Mouse (Mus musculus): ENCODE measurements around the gene G2e3.

The G2e3 gene

DNA sequence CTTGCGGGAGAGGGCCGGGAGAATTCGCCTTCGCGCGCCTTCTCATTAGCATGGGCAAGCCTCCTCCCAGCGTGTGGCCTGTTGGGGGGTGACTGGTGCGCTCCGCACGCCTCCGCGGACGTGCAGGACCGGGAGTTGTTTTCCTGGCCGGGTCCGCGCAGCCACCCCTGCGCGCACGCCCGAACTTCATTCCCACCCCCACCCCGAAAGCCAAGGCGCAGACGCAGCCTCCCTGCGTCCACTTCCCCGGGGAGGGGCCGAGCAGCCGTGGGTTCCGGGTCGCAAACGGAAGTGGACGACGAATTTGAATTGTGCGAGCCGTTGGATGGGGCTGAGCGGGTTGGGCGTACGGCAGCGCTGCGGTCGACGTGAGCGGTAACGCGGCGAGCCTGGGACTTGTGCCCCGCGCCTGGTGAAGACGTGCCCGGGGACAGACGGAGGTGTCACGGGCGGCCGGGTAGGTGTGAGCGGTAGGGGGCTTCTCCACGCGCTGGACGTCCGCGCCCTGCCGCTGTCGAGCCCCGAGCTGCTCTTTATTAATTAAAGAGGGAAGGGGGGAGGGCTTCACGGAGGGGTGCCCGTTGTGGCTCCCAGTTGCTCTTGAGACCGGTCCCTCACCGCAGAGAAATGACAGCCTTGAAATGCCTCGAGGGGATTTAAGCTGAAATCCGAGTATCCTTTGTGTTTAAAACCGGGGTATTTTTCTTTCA, at the start of gene G2e3:
G2e3 (plus strand) TSS at position 74 of the 710 bp plus-strand sequence.
- ChIA-PET CTCF (no interaction called here), POLR2A (interaction anchor here in 2 of 4 experiments (1.2 to 2.8 kb wide), 7 partner anchors 9 to 130 kb away, joined by 3 to 11 read pairs (median 6); partner anchors contain the start of gene Scfd1 (in 1 of the 2))

DNA sequence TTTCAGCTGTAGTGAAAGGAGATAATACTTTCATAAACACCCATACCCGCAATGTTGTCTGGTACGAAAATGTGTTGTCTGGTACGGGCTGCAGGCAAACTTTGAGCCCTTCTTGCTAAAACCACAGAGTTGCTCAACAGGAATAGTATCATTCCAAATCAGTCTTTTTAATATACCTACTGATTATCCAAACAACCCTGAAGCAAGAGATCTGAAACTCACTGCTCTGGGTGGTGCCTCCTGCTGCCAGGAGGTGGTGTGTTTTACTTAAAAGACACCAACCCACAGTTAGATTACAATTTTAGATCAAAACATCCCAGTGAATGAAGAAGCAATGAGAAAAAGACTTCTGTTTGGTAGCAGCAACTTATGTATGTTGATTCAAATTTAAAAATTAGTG, 24.3 kb upstream of the G2e3 start:
- POLR2A ChIA-PET: interaction anchor here in 1 of 4 experiments (0.6 kb wide), 1 partner anchor 592 kb away, joined by 3 read pairs; no protein-coding TSS in a partner anchor
- CTCF ChIA-PET: no interaction called here

GRCm38 (mm10) chr12:51326819-51327218, 21.0 kb upstream of the G2e3 start:
- ChIA-PET CTCF (no interaction called here), POLR2A (no interaction called here)

DNA sequence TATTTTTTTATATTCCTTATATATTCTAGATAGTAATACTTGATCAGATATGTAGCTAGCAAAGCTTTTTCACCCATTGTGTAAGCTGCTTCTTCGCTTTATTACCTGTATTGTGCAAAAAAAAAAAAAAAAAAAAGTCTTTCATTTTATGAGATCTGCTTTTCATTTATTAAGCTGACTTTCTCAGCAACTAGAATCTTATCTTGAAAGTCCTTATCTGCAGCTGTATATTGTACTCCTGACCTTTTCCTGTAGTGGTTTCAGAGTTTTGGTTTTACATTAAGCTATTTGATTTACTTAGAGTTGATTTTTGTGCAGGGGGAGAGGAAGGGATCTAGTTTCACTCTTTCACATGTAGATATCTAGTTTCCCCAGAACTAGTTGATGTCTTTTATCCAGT, 10.8 kb upstream of the G2e3 start:
- ChIA-PET POLR2A (no interaction called here), CTCF (no interaction called here)

GRCm38 (mm10) chr12:51346121-51346520, 1.7 kb upstream of the G2e3 start:
- ChIA-PET CTCF (no interaction called here), POLR2A (interaction anchor here in 1 of 4 experiments (0.8 kb wide), 1 partner anchor 17 kb away, joined by 3 read pairs; no protein-coding TSS in a partner anchor)

GRCm38 (mm10) chr12:51348698-51348998, 787 bp downstream of the G2e3 start:
- POLR2A ChIA-PET: interaction anchor here in 2 of 4 experiments (0.6 to 2.8 kb wide), 11 partner anchors 9 to 129 kb away, joined by 3 to 11 read pairs (median 5); partner anchors contain the start of gene Scfd1 (in 1 of the 2)
- CTCF ChIA-PET: no interaction called here

DNA sequence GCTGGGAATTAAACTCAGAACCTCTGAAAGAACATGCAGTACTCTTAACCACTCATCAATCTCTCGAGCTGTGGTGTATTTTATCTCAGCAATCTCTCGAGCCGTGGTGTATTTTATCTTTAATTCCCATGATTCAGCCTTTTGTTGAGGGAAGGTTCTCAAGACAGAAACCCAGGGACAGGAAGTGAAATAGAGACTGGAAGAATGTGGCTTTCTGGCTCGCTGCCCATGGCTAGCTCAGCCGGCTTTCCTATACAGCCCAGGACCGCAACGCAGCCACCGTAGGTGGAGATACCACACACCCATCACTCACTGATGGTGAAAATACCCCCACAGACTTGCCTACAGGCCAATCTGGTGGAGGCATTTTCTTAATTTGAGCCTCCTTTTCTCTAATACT, 7.4 kb downstream of the G2e3 start:
- POLR2A ChIA-PET: interaction anchor here in 1 of 4 experiments (1.0 kb wide), 1 partner anchor 9 kb away, joined by 4 read pairs; no protein-coding TSS in a partner anchor
- CTCF ChIA-PET: no interaction called here

DNA sequence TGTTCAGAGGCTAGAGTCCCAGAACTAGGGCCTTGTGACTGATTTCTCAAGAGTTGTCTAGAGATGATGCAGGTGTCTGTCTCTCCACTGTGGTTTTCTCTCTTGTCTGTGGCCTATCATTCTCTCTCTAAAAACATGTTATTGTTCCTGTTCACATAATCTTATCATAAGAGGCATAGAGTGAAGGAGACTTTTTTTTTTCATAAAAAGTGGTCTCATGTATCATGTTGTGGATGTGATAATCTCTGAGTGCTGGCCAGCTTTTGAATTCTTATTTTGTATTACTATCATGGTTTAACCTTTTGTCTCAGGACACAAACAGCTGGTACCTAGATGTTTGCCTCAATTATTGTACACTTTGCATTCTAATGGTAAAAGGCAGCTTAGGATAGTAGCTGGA, 13.4 kb downstream of the G2e3 start:
- POLR2A ChIA-PET: interaction anchor here in 1 of 4 experiments (1.5 kb wide), 1 partner anchor 12 kb away, joined by 4 read pairs; no protein-coding TSS in a partner anchor
- CTCF ChIA-PET: no interaction called here

DNA sequence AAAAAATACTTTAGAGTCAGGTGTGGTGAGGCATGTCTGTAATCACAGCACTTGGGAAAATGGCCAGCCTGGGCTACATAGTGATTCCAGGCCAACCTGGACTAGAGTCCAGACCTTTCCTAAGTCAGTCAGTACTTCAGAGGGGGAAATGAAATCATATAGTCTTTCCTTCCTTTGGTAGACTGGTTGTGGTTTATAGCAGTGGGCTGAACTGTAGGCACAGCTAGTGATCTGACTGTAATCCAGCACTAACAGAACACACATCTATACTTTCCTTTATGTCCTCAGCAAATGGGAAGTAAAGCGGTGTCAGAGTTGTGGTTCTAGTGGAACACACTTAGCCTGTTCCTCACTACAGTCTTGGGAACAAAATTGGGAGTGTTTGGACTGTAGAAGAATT, 15.0 kb downstream of the G2e3 start:
- ChIA-PET POLR2A (interaction anchor here in 1 of 4 experiments (0.9 to 1.3 kb wide), 4 partner anchors 11 to 16 kb away, joined by 3 to 4 read pairs (median 4); partner anchors contain the start of gene Scfd1), CTCF (no interaction called here)

DNA sequence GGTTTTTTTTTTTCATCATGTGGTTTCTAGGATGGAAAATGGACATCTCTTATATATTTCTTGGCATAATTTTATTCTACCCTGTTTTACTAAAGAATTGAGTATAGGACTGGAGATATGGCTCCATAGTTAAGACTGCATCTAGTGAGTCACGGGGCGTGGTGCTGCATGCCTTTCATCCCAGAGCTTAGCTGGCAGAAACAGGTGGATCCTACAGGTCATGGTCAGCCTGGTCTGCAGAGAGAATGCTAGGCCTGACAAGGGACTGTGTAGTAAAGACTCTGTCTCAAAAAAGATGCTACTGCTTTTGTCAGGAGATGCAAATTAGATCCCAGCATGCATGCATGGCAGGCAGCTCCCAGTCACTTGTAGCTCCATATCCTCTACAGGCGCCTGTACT, 20.6 kb downstream of the G2e3 start:
- ChIA-PET POLR2A (no interaction called here), CTCF (no interaction called here)

GRCm38 (mm10) chr12:51377003-51377887, 29.4 kb downstream of the G2e3 start, which contains the start of gene Scfd1:
TSS of gene Scfd1 (plus strand) at chr12:51377510.
- ChIA-PET POLR2A (interaction anchor here in 3 of 4 experiments (0.5 to 1.4 kb wide), 13 partner anchors 9 to 1142 kb away, joined by 3 to 8 read pairs (median 4); no protein-coding TSS in a partner anchor), CTCF (interaction anchor here in 1 of 4 experiments (0.7 kb wide), 1 partner anchor 198 kb away, joined by 8 read pairs; no protein-coding TSS in a partner anchor)

DNA sequence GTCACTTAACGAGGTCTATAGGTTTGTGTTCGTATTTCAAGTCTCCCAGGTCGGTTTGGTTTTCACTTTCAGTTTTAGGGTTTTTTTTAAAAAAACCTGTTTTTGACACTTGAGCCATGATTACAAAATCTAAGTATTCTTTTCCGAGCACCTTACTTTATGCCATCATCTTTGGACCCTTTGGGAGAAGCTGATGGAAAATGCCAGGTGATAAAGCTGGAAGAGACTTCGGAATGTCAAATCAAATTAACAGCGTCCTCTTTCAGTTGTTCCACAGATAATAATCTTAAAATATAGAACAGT, 30.0 kb downstream of the G2e3 start:
- ChIA-PET POLR2A (interaction anchor here in 3 of 4 experiments (0.5 to 1.4 kb wide), 14 partner anchors 9 to 1141 kb away, joined by 3 to 8 read pairs (median 4); no protein-coding TSS in a partner anchor), CTCF (interaction anchor here in 2 of 4 experiments (0.6 to 0.7 kb wide), 2 partner anchors 197 to 606 kb away, joined by 3 to 8 read pairs; no protein-coding TSS in a partner anchor)

GRCm38 (mm10) chr12:51399871-51400270, 52.0 kb downstream of the G2e3 start:
- CTCF ChIA-PET: no interaction called here

DNA sequence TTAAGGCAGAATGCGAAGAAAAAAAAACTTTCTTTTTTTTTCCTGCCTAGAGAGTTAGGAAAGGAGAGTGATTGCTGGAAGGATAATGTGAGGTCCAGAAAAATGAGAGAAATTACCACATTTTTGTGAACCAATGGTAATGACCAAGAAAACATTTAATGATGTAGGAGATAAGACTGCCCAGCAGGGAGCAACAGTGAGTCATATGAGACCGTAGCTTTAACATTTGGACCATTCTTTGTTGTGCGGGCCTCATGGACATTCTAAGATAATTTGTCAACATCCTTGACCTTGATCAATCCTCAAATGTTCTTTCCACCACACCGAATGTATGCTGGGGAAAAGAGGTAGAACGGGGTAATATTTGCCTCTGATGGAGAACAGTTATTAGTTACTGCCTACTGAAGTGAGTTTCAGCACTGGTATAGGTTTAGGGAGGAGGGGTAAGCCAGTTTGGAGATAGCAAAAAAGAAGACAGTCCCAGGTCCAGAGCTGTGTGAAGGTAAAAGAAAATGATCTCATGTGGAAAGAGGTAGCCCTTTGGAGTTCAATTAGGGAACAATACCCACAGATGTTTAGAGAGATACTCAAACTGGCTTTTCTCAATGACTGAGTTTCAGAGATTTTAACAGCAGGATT, 54.3 kb downstream of the G2e3 start:
- ChIA-PET CTCF (interaction anchor here in 3 of 4 experiments (0.7 to 1.3 kb wide), 6 partner anchors 10 to 344 kb away, joined by 3 to 6 read pairs (median 4); no protein-coding TSS in a partner anchor), POLR2A (interaction anchor here in 1 of 4 experiments (0.5 kb wide), 1 partner anchor 678 kb away, joined by 3 read pairs; no protein-coding TSS in a partner anchor)

More at GRCm38 (mm10) chr12:51399871-51400270, 52.0 kb downstream of the G2e3 start:
- POLR2A ChIA-PET: no interaction called here

DNA sequence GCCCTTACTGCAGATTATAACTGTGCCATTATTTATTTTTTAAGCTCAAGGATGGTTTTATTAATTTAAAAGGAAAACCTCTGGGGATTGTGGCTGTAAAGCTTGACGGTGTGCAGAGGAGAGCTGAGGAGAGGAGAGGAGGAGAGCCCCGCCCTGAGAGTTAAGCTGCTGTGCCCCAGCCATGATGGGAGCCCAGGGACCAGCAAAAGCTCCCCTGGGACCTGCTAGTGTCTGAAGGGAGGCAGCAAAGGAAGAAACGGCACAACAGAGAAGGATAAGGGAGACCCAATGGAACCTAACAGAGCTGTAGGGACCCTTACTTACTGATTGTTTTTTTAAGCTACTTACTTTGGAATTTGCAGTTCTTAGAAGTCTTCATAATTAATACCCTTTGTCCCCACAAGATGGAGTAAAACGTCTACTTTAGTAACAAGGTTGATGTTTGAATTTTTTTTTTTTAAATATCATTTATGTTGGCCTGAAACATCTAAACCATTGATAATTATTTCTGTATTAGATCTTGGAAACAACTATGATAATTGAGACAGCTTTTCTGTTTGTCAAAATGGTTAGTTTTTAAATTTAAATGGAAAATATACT, 56.2 kb downstream of the G2e3 start:
- CTCF ChIA-PET: interaction anchor here in 3 of 4 experiments (0.6 to 1.2 kb wide), 6 partner anchors 8 to 344 kb away, joined by 3 to 5 read pairs (median 3); no protein-coding TSS in a partner anchor
- POLR2A ChIA-PET: interaction anchor here in 2 of 4 experiments (0.7 to 1.8 kb wide), 5 partner anchors 12 to 209 kb away, joined by 3 to 6 read pairs (median 3); no protein-coding TSS in a partner anchor

GRCm38 (mm10) chr12:51411362-51411761, 63.5 kb downstream of the G2e3 start:
- ChIA-PET CTCF (no interaction called here), POLR2A (interaction anchor here in 1 of 4 experiments (0.6 kb wide), 1 partner anchor 272 kb away, joined by 3 read pairs; no protein-coding TSS in a partner anchor)
